Mouse (Mus musculus) intestine, embryonic 15.5 days (tissue): ENCODE results near the gene Rabepk. TPM values are rescaled to one million over a fixed set of nuclear protein-coding genes. Genes with fewer than 3 reads are reported as not detected.

Experiments used
- polyA plus RNA-seq: library from polyadenylated mRNA; unstranded; fragments of >200 nt; fragmentation: Nextera tagmentation; extraction: Ambion mirVana; gene quantifications from 2 replicates; pipeline ENCODE4 v1.2.1, GENCODE M21; 2015

Gene Rabepk
- polyA plus RNA-seq, 1 experiment from 2014 or later: 45.7 TPM

Other genes starting within 250 kb of the Rabepk start
- 69.5 and 73.0 TPM in 2 replicates for gene Gapvd1, start 44.7 kb downstream of the Rabepk start, polyA plus RNA-seq
- gene Hspa5, start 27.9 kb downstream of the Rabepk start, polyA plus RNA-seq: 1,028 and 1,048 TPM in 2 replicates
- gene Fbxw2, start 26.4 kb upstream of the Rabepk start, polyA plus RNA-seq: 68.3 and 71.4 TPM in 2 replicates
- not detected in 2 replicates for gene Gm34653, start 33.1 kb upstream of the Rabepk start, polyA plus RNA-seq
- 5.7 and 6.8 TPM in 2 replicates for gene Cutal, start 74.5 kb upstream of the Rabepk start, polyA plus RNA-seq
- gene Psmd5, start 75.1 kb upstream of the Rabepk start, polyA plus RNA-seq: 88.7 and 98.0 TPM in 2 replicates
- 8.0 TPM in 2 replicates for gene Phf19, start 114.1 kb upstream of the Rabepk start, polyA plus RNA-seq
- gene Traf1, start 161.9 kb upstream of the Rabepk start, polyA plus RNA-seq: 2.5 TPM in 2 replicates